Mouse (Mus musculus) liver, postnatal 0 days (tissue): ENCODE measurements around the gene Wnt3. TPM values are rescaled to one million over a fixed set of nuclear protein-coding genes. Genes with fewer than 3 reads are reported as not detected.

ENCODE experiments used
- ATAC-seq: fragments of 200-750 bp; cut with Nextera tagmentation; 2 replicates; pipeline ENCODE4 v1.8.0; 2017; ENCODE audit warnings: mild to moderate bottlenecking, moderate library complexity
- DNase-seq: peaks from one replicate; pipeline ENCODE4 v3.0.0-alpha.2; 2016
- H3K27ac ChIP-seq: fragments of 300-500 bp; sonication (generic); 2 replicates; pipeline ENCODE4 v1.5.1; 2014; ENCODE audit warnings: antibody characterized with exemption, moderate library complexity, mild to moderate bottlenecking, low read depth
- H3K27me3 ChIP-seq: fragments of 300-500 bp; sonication (generic); 2 replicates; pipeline ENCODE4 v1.6.1; 2014; ENCODE audit warnings: low read length, control low read depth, mixed read lengths; ENCODE audit not compliant: insufficient read depth
- H3K36me3 ChIP-seq: fragments of 300-500 bp; sonication (generic); replicated peaks from 2 replicates; pipeline ENCODE4 v1.6.1; 2014; ENCODE audit warnings: mild to moderate bottlenecking, control low read depth, low read length, moderate library complexity, mixed read lengths; ENCODE audit not compliant: insufficient read depth
- H3K4me1 ChIP-seq: fragments of 300-500 bp; sonication (generic); 2 replicates; pipeline ENCODE4 v1.6.1; 2014; ENCODE audit warnings: antibody characterized with exemption, mild to moderate bottlenecking, control low read depth; ENCODE audit not compliant: insufficient read depth
- H3K4me2 ChIP-seq: fragments of 300-500 bp; sonication (generic); 2 replicates; pipeline ENCODE4 v1.6.1; 2014; ENCODE audit warnings: low read depth, mild to moderate bottlenecking, low read length, moderate library complexity, mixed read lengths
- H3K4me3 ChIP-seq: fragments of 300-500 bp; sonication (generic); 2 replicates; pipeline ENCODE4 v1.5.1; 2014; ENCODE audit warnings: low read depth, low read length
- H3K9ac ChIP-seq: fragments of 300-500 bp; sonication (generic); replicated peaks from 2 replicates; pipeline ENCODE4 v1.6.1; 2014; ENCODE audit warnings: mild to moderate bottlenecking, moderate library complexity
- H3K9me3 ChIP-seq: fragments of 300-500 bp; sonication (generic); 2 replicates; pipeline ENCODE4 v1.6.1; 2016; ENCODE audit warnings: mild to moderate bottlenecking, control low read depth, low read length, mixed read lengths
- CTCF ChIP-seq: sonication (generic); IDR thresholded peaks from 2 replicates; pipeline ENCODE4 v1.5.1; 2016; ENCODE audit warnings: antibody characterized with exemption, low read depth
- EP300 ChIP-seq: IDR thresholded peaks from 2 replicates; pipeline ENCODE4 v1.6.1; 2016; ENCODE audit warnings: antibody characterized with exemption, low read depth, mild to moderate bottlenecking
- WGBS: fragments of 180-500 bp; shearing (Covaris S2); extraction: QIAGEN DNeasy Blood & Tissue Kit; methylation state at CpG from one replicate; pipeline ENCODE4 v1.1.7; 2014; ENCODE audit not compliant: insufficient replicate concordance; 5-methylcytosine and 5-hydroxymethylcytosine counted together
- polyA plus RNA-seq: library from polyadenylated mRNA; unstranded; fragments of >200 nt; fragmentation: Nextera tagmentation; extraction: Ambion mirVana; gene quantifications from 2 replicates; pipeline ENCODE4 v1.2.1, GENCODE M21; 2015

The Wnt3 gene
- polyA plus RNA-seq, 1 experiment from 2014 or later, result not detected

DNA sequence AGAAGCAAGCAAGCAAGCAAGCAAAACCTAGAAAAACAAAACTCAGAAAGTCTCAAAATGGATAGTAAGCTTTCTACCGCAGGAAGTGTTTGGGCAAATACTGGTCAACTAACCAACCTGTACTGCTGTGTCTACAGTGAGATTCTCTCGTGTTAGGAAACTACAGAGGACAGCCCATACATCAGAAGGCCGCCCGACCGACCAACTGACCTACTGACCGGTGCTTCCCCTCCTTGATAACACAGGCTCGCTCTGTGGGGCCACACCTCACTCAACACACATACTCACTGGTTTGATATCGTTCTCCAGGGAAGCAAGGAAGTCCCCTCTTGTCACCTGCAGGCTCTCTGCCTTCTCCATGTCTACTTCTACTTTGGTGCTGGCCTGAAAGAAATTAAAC, 89.0 kb downstream of the Wnt3 start:
- Histone ChIP-seq H3K27me3 (no peaks in the 10 kb centered on the region), H3K4me1 (no peaks in the 10 kb centered on the region), H3K9ac (no peak overlapping the region), H3K4me2 (no peak overlapping the region), H3K4me3 (no peak overlapping the region), H3K9me3 (no peaks in the 10 kb centered on the region), H3K36me3 (peaks cover 10% of the 10 kb centered on the region), H3K27ac (no peak overlapping the region)
- no peak for TF ChIP-seq CTCF
- TF ChIP-seq EP300, result no peak
- WGBS, result 59% methylated on average over 8 of the region's 8 CpGs
- DNase-seq (peak; percentile 45), ATAC-seq (peak; percentile 89)

- no peak overlapping the region for H3K4me3 ChIP-seq
- H3K9ac ChIP-seq, result no peak overlapping the region
- H3K9me3 ChIP-seq, result no peaks in the 10 kb centered on the region
- DNase-seq, result no peak
- 79% methylated on average over 4 of the region's 4 CpGs for WGBS
- H3K36me3 ChIP-seq, result peaks cover 2% of the 10 kb centered on the region; the same call in 1 of the 2 replicates
- TF ChIP-seq CTCF (no peak), EP300 (no peak)
- no peak for ATAC-seq
- H3K4me2 ChIP-seq, result no peak overlapping the region
- H3K27me3 ChIP-seq, result no peaks in the 10 kb centered on the region
- no peak overlapping the region for H3K27ac ChIP-seq
- H3K4me1 ChIP-seq, result peaks cover 3% of the 10 kb centered on the region; the same call in 1 of the 2 replicates
Measured at GRCm38 (mm10) chr11:103864486-103864885, 90.5 kb downstream of the Wnt3 start.

GRCm38 (mm10) chr11:103865346-103865745, 91.4 kb downstream of the Wnt3 start:
- Histone ChIP-seq H3K9me3 (no peaks in the 10 kb centered on the region), H3K4me3 (no peak overlapping the region), H3K4me1 (peaks cover 3% of the 10 kb centered on the region; the same call in 1 of the 2 replicates), H3K4me2 (no peak overlapping the region), H3K9ac (no peak overlapping the region), H3K36me3 (peaks cover 2% of the 10 kb centered on the region; the same call in 1 of the 2 replicates), H3K27ac (no peak overlapping the region), H3K27me3 (no peaks in the 10 kb centered on the region)
- ATAC-seq (no peak), DNase-seq (no peak)
- TF ChIP-seq EP300, result no peak
- no peak for TF ChIP-seq CTCF
- 80% methylated on average over 7 of the region's 7 CpGs for WGBS

Other genes with a start within 250 kb of the Wnt3 start
- not detected in 2 replicates for gene Gm884, start 153.0 kb upstream of the Wnt3 start, polyA plus RNA-seq
- gene Lyzl6, start 135.3 kb upstream of the Wnt3 start, polyA plus RNA-seq, result not detected in 2 replicates
- gene Rprml, start 124.6 kb upstream of the Wnt3 start, polyA plus RNA-seq, result not detected in 2 replicates
- gene Gosr2, start 76.3 kb upstream of the Wnt3 start, polyA plus RNA-seq, result 39.3 and 43.1 TPM in 2 replicates
- 0.08 and 0.20 TPM in 2 replicates for gene Wnt9b, start 24.3 kb upstream of the Wnt3 start, polyA plus RNA-seq
- gene Nsf, start 179.9 kb downstream of the Wnt3 start, polyA plus RNA-seq, result 14.8 and 16.0 TPM in 2 replicates
- 14.6 and 15.1 TPM in 2 replicates for gene Arf2, start 192.6 kb downstream of the Wnt3 start, polyA plus RNA-seq